Mouse (Mus musculus): ENCODE measurements around the gene Fxyd3. TPM values are rescaled to one million over a fixed set of nuclear protein-coding genes. Genes with fewer than 3 reads are reported as not detected.
A peak's percentile ranks its signal among the peaks of the same experiment; 100 is the strongest.

Gene Fxyd3
- total RNA-seq, 4 experiments from 2014 or later, result 0.75 to 2.1 (median 1.2) TPM

DNA sequence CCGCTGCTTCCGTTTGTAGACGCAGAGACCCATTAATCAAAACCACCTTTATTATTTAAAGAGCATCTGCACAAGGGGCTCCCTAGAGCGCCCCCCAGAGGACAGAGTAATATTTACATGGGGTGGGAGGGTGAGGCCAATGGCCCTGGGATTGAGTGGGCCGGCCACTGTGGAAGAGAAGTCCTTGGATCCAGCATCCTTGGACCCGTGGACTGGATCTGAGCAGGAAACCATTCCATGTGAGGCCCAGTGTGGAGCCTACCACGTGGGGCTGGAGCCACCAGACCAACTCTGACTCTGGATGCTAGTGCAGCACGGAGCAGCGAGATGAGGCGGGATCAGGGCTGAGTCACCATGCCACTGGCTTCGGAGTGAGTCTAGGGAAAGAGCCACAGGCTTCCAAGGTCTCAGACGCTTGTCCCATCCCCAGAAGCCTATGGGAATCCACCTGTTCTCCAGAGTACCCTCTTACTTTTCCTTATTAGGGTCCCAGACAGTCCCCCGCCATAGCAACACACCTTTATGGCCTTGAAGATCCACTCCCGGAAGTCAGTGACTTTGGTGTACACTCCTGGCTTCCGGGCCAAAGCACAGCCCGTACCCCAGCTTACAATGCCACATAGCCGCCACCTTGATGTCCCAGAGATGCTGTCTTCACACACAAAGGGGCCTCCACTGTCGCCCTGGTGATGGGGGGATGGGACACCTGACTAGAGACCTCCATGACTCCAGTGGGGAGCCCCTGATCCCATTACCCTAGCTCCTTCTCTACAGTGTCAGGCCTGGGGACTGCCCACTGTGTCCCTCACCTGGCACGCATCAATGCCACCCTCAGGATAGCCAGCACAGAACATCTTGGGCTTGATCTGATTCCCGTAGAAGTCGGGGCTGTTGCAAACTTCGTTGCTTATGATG lies 22.4 kb upstream of the Fxyd3 start:
- no peak for DNase-seq (ENCODE audit: low spot score in 2 of 2)

GRCm38 (mm10) chr7:31097583-31098248 lies 21.2 kb upstream of the Fxyd3 start:
- peak; percentile 78 to 79 for DNase-seq (ENCODE audit: low spot score in 2 of 2)

DNA sequence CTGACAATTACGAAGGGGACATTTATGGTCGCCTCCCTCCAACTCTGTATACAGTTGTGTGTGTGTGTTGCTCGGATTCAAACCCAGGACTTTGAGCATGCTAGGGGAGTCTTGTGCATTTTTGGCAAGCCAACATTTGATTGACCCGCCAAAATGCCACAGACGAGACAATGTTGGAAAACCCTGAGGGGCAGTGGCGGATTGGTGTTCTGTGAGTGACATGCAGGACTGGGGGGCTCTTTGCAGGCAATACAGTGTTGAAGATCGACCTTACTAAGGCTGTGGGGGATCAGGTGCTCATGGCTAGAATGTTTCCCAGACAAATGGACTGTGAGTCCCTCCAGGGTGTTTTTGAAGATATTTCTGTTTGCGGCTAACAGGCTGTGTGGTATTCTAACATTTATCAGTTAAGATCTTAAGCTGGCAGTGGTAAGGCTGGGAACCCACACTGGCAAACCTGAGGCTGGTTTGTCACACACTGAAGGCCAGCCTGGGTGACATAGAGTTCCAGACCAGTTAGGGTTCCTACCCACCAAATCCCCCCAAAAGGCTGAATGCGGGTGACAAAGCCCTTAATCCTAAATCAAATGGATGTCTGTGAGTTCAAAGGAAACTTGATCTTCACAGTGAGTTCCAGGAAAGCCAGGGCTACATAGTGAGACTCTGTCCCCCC lies 20.5 kb upstream of the Fxyd3 start:
- DNase-seq (ENCODE audit: low spot score in 2 of 2), result no peak

- DNase-seq (ENCODE audit: low spot score in 2 of 2), result no peak
Measured at GRCm38 (mm10) chr7:31094774-31095501, 18.4 kb upstream of the Fxyd3 start.

GRCm38 (mm10) chr7:31089721-31090120 lies 13.2 kb upstream of the Fxyd3 start:
- DNase-seq (ENCODE audit: low spot score in 2 of 2), result no peak

GRCm38 (mm10) chr7:31088206-31088605 lies 11.7 kb upstream of the Fxyd3 start:
- no peak for DNase-seq (ENCODE audit: low spot score in 2 of 2)

DNA sequence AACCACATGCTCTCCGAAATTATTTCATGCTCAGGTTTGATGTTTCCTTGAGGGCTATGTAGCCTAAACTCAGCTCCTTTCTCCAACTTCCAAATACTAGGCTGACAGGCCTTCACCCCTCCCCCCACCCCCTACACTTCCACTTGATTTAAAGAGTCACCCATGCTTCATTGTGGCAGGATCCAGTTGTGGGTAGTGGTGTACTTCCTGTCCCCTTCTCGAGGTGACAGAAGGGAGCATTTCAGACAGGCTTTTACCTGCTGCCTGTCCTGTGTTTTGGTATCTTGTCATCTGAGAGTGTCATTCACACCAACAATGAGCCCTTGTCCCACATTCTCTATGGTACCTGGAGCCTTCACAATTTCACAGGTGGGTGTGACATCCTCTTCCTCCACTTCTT lies 10.8 kb upstream of the Fxyd3 start:
- no peak for DNase-seq (ENCODE audit: low spot score in 2 of 2)

DNA sequence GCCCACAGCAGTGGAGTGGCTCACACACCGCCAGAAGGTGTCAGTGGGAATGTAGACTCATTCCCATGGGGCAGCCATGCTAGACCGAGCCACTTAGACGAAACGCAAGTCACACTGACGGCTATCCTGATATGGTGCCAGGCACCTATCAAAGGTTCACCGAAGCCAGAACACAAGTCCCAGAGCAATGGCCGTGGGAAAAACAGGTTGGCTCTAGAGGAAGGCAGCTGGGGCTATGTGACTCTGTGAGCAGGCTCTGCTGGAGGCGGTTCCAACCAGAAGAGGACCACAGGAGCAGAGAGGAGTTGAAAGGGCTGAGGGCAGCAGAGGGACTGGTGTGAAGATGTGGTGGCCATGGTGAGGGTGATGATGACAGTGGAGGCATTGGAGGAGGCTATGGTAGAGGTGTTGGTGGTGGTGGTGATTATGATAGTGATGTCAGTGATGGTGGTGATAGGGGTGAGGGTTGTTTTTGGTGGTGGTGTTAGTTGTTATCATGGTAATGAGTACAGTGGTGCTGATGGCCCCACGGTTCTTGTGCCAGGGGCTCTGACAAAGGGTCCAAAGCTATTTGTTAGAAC lies 9.8 kb upstream of the Fxyd3 start:
- DNase-seq (ENCODE audit: low spot score in 2 of 2), result no peak

GRCm38 (mm10) chr7:31085171-31085570 lies 8.7 kb upstream of the Fxyd3 start:
- peak in 1 of 2 experiments; percentile 58 for DNase-seq (ENCODE audit: low spot score in 2 of 2)

- no peak for DNase-seq (ENCODE audit: low spot score in 2 of 2)
Measured at GRCm38 (mm10) chr7:31084140-31084539, 7.6 kb upstream of the Fxyd3 start.

DNA sequence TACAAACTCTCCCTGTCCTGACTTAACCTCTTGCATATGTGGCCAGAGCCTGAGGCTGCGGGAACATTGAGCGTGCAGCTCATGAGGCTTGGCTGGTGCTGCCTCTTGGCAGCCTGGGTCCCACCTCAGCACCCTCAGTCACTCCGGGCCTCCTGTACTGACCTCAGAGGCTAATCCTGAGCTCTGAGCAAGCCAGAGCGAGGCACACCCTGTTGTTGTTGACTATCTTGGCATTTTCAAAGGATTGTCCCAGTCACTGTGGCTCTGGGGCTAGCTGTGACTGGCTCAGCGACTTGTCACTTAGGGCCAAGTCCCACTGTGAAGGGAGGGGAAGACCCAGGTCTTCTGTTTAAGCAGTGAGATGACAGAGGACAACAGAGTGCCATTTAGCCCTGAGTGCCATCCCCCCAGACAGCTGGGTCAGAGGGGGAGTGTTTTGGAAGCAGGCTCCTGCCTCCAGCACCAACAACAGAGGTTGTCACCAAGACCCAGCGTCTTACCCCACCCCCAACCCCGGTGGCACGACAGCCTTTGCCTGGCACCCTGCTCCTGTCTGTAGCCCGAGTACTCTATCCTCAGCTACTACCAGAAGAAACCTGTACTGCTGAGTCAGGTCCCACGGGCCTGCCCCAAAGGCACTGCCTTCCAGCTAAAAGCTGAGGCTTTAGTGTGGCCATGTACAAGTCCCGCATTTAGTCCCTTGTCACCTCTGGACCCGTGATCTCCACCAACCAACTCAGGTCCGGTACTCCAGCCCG lies 6.5 kb upstream of the Fxyd3 start:
- peak in 1 of 2 experiments; percentile 66 for DNase-seq (ENCODE audit: low spot score in 2 of 2)

GRCm38 (mm10) chr7:31082106-31082505 lies 5.6 kb upstream of the Fxyd3 start:
- no peak for DNase-seq (ENCODE audit: low spot score in 2 of 2)

- no peak for DNase-seq (ENCODE audit: low spot score in 2 of 2)
Measured at GRCm38 (mm10) chr7:31081106-31081505, 4.6 kb upstream of the Fxyd3 start.

DNA sequence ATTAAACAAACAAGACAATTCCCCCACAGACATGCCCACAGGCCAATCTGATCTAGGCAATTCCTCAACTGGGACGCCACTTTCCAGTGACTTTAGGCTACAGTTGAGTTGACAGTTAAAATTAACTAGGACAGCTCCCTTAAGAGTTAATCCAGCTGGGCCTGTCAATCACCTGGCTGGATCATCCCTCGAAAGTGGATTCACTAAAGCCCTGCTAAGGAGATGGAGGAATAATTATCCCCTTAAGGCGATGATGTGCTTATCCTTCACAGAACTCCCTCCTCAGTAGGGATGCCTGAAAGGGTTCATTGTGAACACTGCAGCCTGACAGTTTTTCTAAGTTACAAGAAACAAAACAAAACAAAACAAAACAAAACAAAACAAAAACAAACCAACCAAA lies 4.1 kb upstream of the Fxyd3 start:
- no peak for DNase-seq (ENCODE audit: low spot score in 2 of 2)

DNA sequence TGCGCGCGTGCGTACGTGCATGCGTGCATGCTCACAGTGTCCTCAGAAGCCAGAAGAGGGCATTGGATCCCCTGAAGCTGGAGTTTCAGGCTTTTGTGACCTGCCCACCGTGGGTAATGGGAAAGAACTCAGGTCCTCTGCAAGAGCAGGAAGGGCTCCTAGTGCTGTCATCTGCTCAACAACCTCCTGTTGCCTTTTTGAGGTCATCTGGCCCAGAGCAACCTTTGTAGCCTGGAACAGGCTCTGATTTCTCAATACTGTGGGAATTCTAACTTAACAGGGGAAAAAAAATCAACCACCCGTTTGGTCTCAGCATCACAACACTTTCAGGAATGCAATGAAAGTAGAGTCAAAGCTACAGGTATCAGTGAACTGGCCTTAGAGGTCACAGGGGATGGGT lies 3.2 kb upstream of the Fxyd3 start:
- DNase-seq (ENCODE audit: low spot score in 2 of 2), result no peak

DNA sequence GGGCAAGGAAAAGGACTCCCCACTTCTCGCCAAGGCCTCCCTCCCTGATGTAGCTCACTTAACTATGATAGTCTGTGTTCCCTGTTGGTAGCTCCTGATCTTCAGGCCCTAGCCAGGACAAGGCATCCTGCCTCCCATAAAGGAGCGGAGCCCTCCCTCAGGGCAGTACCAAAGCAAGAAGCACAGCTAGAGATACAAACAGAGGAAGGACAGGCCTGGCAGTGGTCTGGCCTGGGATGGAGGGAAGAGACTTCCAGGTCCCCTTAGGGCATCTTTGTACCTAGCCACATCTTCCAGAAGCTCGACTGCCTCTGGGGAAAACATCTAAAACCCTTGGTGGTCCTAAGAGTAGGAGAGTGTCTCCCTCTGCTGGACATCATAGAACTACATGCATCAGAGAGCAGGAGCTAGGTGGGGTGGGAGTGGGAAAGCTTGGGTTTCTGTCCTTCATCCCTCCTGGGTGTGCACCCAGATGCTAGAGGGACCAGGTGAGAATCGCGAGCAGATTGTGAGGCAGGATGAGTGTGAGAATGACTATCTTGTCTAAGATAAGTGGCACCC lies 1.5 kb upstream of the Fxyd3 start:
- DNase-seq (ENCODE audit: low spot score in 2 of 2), result no peak

DNA sequence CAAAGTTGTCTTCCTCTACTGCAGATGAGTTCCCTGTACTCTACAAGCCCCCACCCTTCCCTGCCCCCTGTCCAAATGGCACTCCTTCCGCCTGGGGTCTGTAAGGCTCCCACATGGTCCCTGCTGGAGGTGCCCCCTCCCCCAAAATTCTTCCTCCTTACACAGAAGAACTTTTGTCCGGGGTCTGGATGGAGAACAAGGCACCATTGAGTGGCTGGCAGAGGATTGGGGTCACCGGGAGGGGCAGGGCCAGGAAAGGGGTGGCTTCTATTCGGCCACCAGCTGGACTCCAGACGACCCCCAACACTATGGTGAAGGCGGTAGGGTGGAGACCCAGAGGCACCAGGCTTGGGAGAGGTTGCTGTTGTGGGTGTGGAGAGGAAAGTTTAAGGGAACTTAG lies 966 bp upstream of the Fxyd3 start:
- DNase-seq (ENCODE audit: low spot score in 2 of 2), result peak in 1 of 2 experiments; percentile 71

- DNase-seq (ENCODE audit: low spot score in 2 of 2), result no peak
Measured at GRCm38 (mm10) chr7:31074713-31075069, 1.8 kb downstream of the Fxyd3 start.

DNA sequence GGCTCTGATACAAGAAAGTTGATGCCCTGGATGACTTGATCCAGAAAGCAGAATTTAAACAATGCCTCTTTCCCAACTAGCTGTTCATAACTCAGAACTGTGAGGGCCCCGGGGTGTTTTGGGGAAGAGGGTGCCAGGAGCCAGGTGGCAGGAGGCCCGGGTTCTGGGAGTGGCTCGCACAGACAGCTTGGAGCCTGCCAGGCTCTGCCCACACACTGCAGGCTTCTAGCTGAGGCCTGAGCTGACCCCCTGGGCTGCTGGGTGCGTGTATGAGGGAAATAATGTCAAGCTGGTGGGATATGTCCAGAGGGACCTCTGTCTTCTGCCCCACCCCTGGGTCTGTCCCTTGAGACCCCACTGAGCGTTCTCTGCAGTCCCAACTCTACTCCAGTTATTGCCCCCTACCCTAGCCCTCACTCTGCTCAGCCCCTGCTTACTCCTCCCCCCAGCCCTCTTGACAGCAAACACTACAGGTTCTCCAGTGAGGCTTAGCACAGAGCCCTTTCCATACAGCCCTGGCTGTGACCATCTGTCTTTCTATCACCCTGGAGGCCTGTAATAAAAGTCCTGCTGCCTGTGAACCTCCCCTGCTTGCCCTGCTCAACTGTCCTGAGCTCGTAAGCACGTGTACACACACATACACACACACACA lies 2.3 kb downstream of the Fxyd3 start:
- no peak for DNase-seq (ENCODE audit: low spot score in 2 of 2)

GRCm38 (mm10) chr7:31073546-31073945 lies 3.0 kb downstream of the Fxyd3 start:
- DNase-seq (ENCODE audit: low spot score in 2 of 2), result no peak

Measured in left cerebral cortex, adult 8-10 months (tissue).